ENCODE assay signal across 9 mouse cellular contexts in the genomic region with DNA sequence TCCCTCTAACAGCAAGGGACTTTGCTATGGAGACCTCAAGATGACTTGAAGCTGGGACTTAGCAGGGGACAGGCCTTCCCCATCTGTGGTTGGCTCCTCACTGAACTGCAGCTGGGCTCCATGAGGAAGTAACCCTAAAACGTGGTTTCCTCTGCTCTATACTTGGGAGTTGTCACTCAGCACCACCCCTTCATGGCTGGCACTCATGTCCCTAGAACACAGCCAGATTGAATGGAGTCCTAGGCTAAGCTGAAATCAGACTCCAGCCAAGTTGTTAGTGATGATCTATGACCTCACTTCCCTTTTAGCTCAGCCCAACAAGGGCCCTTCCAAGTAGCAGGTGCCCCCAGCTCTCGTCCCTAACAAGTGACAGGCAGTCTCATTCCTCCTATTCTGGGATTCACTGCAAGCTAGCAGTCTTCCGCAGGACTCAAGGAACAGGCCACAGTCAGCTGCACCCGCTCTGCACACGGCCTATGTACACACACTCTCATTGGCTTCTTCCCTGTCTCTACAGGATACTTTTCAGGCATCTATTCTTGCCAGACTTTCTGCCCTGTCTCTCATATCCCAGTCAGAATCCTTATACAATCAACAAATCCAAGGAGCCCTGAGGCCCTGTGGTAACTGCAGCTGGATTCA. TPM values are rescaled to one million over a fixed set of nuclear protein-coding genes. Genes with fewer than 3 reads are reported as not detected.
A peak's percentile ranks its signal among the peaks of the same experiment; 100 is the strongest.
DNase-seq lines count a peak whose midpoint lies in the region; ATAC-seq and TF ChIP-seq lines count a peak whose summit lies in the region.
"Had no signal": no experiment of that assay in that cellular context is flagged by ENCODE, and none has a peak within 500 bp of the region (broad histone marks: within the 10 kb centered on the region; RNA-seq: fewer than 3 reads in every experiment).

No protein-coding gene starts in this region.

- H3K4me3 ChIP-seq in kidney, adult 2 months (ENCODE audit: insufficient read depth, low read depth, low read length), result no peak overlapping the region
- H3K4me3 ChIP-seq in MEL (ENCODE audit: control insufficient read depth in 1 of 2, insufficient read depth in 1 of 2, low read depth in 2 of 2, low read length in 2 of 2) (no peak overlapping the region), macrophage (ENCODE audit: inconsistent target) (no peak overlapping the region)
- no peak overlapping the region for H3K4me3 ChIP-seq in heart, embryonic 13.5 days

- no peak for ATAC-seq in heart, embryonic 13.5 days (ENCODE audit: extremely low read depth, insufficient number of reproducible peaks, low FRiP score, low TSS enrichment)

- H3K9ac ChIP-seq in MEL (ENCODE audit: control insufficient read depth, low read depth, low read length, poor library complexity, severe bottlenecking), result no peak overlapping the region
- H3K9ac ChIP-seq in heart, embryonic 13.5 days, result 0 out of 2 replicates have a peak overlapping the region, but pooled peaks have one; percentile 29

- WGBS in kidney, adult 2 months, result 67% methylated on average over 5 of the region's 5 CpGs
- WGBS in heart, embryonic 13.5 days, result 46% methylated on average over 5 of the region's 5 CpGs
- 14% methylated on average over 5 of the region's 5 CpGs for WGBS in macrophage (ENCODE audit: missing documents)

- H3K27me3 ChIP-seq in kidney, adult 2 months (replicated peaks; ENCODE audit: control insufficient read depth, insufficient read depth, low read length), result no peaks in the 10 kb centered on the region
- no peaks in the 10 kb centered on the region for H3K27me3 ChIP-seq in MEL (ENCODE audit: control insufficient read depth in 1 of 2, insufficient read depth in 2 of 2, low read length in 2 of 2)
- no peaks in the 10 kb centered on the region for H3K27me3 ChIP-seq in heart, embryonic 13.5 days (replicated peaks)

- H3K79me2 ChIP-seq in MEL (ENCODE audit: control insufficient read depth, insufficient read depth, low read length, poor library complexity) (no peaks in the 10 kb centered on the region), macrophage (ENCODE audit: inconsistent target) (peaks cover 3% of the 10 kb centered on the region; the same call in 1 of the 2 replicates)

- peaks cover 18% of the 10 kb centered on the region for H3K36me3 ChIP-seq in kidney, adult 2 months (ENCODE audit: control insufficient read depth, insufficient read depth, low read length)
- H3K36me3 ChIP-seq in MEL (ENCODE audit: control insufficient read depth in 1 of 2, insufficient read depth in 2 of 2, low read length in 2 of 2) (peaks cover 0 to 15% of the 10 kb centered on the region in 2 experiments; a peak in 2 of 4 replicates), macrophage (ENCODE audit: inconsistent target) (peaks cover 28% of the 10 kb centered on the region)
- peaks cover 39% of the 10 kb centered on the region for H3K36me3 ChIP-seq in heart, embryonic 13.5 days

- no peak for TF ChIP-seq EP300 in MEL (IDR thresholded peaks at IDR 0.05; ENCODE audit: low read depth in 1 of 2, low read length in 2 of 2)

- no peak overlapping the region for H3K4me2 ChIP-seq in heart, embryonic 13.5 days

- DNase-seq in kidney, adult 2 months, result peak; percentile 18
- DNase-seq in kidney, postnatal 10 days, result no peak
- peak; percentile 83 for DNase-seq in MEL (ENCODE audit: low read depth, low spot score)
- no peak for DNase-seq in thymus, postnatal 0 days (ENCODE audit: low spot score)
- no peak for DNase-seq in thymus, postnatal 14 days
- DNase-seq in embryo, embryonic 10.5 days (ENCODE audit: low spot score), result no peak

- TF ChIP-seq RAD21 in MEL (IDR thresholded peaks at IDR 0.05; ENCODE audit: low read depth, low read length), result no peak; the same call in 1 of the 2 replicates

- no peak for TF ChIP-seq CTCF in kidney, adult 2 months (conservative IDR thresholded peaks at IDR 0.05; ENCODE audit: insufficient read depth, insufficient read length, low read depth, low read length)
- TF ChIP-seq CTCF in MEL (IDR thresholded peaks at IDR 0.05 in 2 of 3, conservative IDR thresholded peaks at IDR 0.05 in 1 of 3; ENCODE audit: control insufficient read depth in 1 of 3, insufficient read depth in 1 of 3, low read depth in 2 of 3, low read length in 3 of 3, poor library complexity in 1 of 3, severe bottlenecking in 1 of 3), result no peak

- no peak for TF ChIP-seq POLR2A in kidney, adult 2 months (IDR thresholded peaks at IDR 0.05; ENCODE audit: low read depth, low read length)
- peak in 1 of 2 experiments; percentile 66; a peak in 2 of 4 replicates for TF ChIP-seq POLR2A in MEL (IDR thresholded peaks at IDR 0.05; ENCODE audit: control insufficient read depth in 1 of 2, insufficient read depth in 1 of 2, low read depth in 1 of 2, low read length in 2 of 2, poor library complexity in 1 of 2)

- no peaks in the 10 kb centered on the region for H3K9me3 ChIP-seq in MEL (replicated peaks; ENCODE audit: insufficient read depth, low read length)
- H3K9me3 ChIP-seq in heart, embryonic 13.5 days, result no peaks in the 10 kb centered on the region

- no peak overlapping the region for H3K27ac ChIP-seq in kidney, adult 2 months (ENCODE audit: insufficient read depth, low read depth, low read length)
- H3K27ac ChIP-seq in MEL (ENCODE audit: control insufficient read depth, low read depth, low read length) (no peak overlapping the region), macrophage (peak overlapping the region; percentile 85)
- peak overlapping the region; percentile 22; the same call in 1 of the 2 replicates for H3K27ac ChIP-seq in heart, embryonic 13.5 days (replicated peaks)
- H3K27ac ChIP-seq: kidney, postnatal 0 days had no signal

- H3K4me1 ChIP-seq in kidney, adult 2 months (ENCODE audit: control insufficient read depth, insufficient read depth, low read length), result no peaks in the 10 kb centered on the region
- no peaks in the 10 kb centered on the region for H3K4me1 ChIP-seq in MEL (ENCODE audit: control insufficient read depth in 1 of 2, insufficient read depth in 2 of 2, low read length in 2 of 2)
- H3K4me1 ChIP-seq in heart, embryonic 13.5 days, result peaks cover 27% of the 10 kb centered on the region

TF ChIP-seq in MEL, 35 proteins besides CTCF, POLR2A, EP300 and RAD21:
- peak; percentile 75; the same call in 1 of the 2 replicates for TF ChIP-seq MYC (IDR thresholded peaks at IDR 0.05; ENCODE audit: low read depth, low read length)
- TF ChIP-seq POLR2AphosphoS2 (IDR thresholded peaks at IDR 0.05; ENCODE audit: low read length), result peak; percentile 81
- 0 out of 2 replicates have a peak, but pooled peaks have one; percentile 31 for TF ChIP-seq SIN3A (IDR thresholded peaks at IDR 0.05; ENCODE audit: low read length)
- no peak for TF ChIP-seq UBTF (IDR thresholded peaks at IDR 0.05; ENCODE audit: borderline replicate concordance, insufficient read depth, low read depth, low read length)
- peak; percentile 47; the same call in 1 of the 2 replicates for TF ChIP-seq MAX (IDR thresholded peaks at IDR 0.05; ENCODE audit: low read length)
- TF ChIP-seq POLR2AphosphoS5 (IDR thresholded peaks at IDR 0.05; ENCODE audit: borderline replicate concordance, low read depth, low read length), result 0 out of 2 replicates have a peak, but pooled peaks have one; percentile 19

RNA-seq across cellular contexts. Expression of a gene that starts 23.0 kb away (rescaled TPM):
- 6.3 and 8.1 TPM in 2 replicates for polyA plus RNA-seq in kidney, adult 2 months (2012; rRNA removed)
- total RNA-seq in MEL (2012; rRNA removed), result 14.1 and 16.8 TPM in 2 replicates
- 10 to 100 TPM in 1 of 2 experiments, not detected in 1; 20.3 TPM for polyA plus RNA-seq in MEL (2012; ENCODE audit: insufficient read depth in 1 of 2, insufficient read length in 2 of 2, low read depth in 1 of 2, low replicate concordance in 2 of 2, missing spikeins in 1 of 2)
- polyA plus RNA-seq in heart, embryonic 13.5 days (2015; fragmentation: Nextera tagmentation; extraction: Ambion mirVana), result 20.0 and 22.5 TPM in 2 replicates
- total RNA-seq in macrophage (2018; cell fraction: chromatin; rRNA removed), result 10 to 100 TPM in 1 of 26 experiments, 1 to 10 TPM in 25; 1.1 to 10.1 (median 3.2) TPM
- total RNA-seq in macrophage (2018; cell fraction: cytosol; rRNA removed), result 1 to 10 TPM; 2.1 to 9.7 (median 7.2) TPM
- total RNA-seq in macrophage (2018; cell fraction: nucleus; rRNA removed), result 10 to 100 TPM in 3 of 26 experiments, 1 to 10 TPM in 23; 2.3 to 11.6 (median 5.4) TPM
- 6.5 to 9.0 TPM (median 8.4 TPM) in 3 replicates for polyA plus RNA-seq in macrophage (2018)
- polyA plus RNA-seq in thymus, postnatal 0 days (2015; fragmentation: Nextera tagmentation; extraction: Ambion mirVana), result 15.7 and 17.0 TPM in 2 replicates

RNA-seq across cellular contexts. Expression of a gene that starts 23.2 kb away (rescaled TPM):
- polyA plus RNA-seq in kidney, adult 2 months (2012; rRNA removed), result 40.9 and 47.2 TPM in 2 replicates
- total RNA-seq in MEL (2012; rRNA removed), result 136 and 161 TPM in 2 replicates
- polyA plus RNA-seq in MEL (2012; ENCODE audit: insufficient read depth in 1 of 2, insufficient read length in 2 of 2, low read depth in 1 of 2, low replicate concordance in 2 of 2, missing spikeins in 1 of 2) (100 to 1,000 TPM; 213 to 835 TPM), macrophage (2018) (614 to 688 TPM (median 618 TPM) in 3 replicates)
- 90.9 and 96.3 TPM in 2 replicates for polyA plus RNA-seq in heart, embryonic 13.5 days (2015; fragmentation: Nextera tagmentation; extraction: Ambion mirVana)
- total RNA-seq in macrophage (2018; cell fraction: chromatin; rRNA removed), result 1,000 to 10,000 TPM in 9 of 26 experiments, 100 to 1,000 TPM in 17; 133 to 1,527 (median 536) TPM
- 100 to 1,000 TPM; 263 to 703 (median 483) TPM for total RNA-seq in macrophage (2018; cell fraction: cytosol; rRNA removed)
- 100 to 1,000 TPM; 172 to 865 (median 371) TPM for total RNA-seq in macrophage (2018; cell fraction: nucleus; rRNA removed)
- polyA plus RNA-seq in thymus, postnatal 0 days (2015; fragmentation: Nextera tagmentation; extraction: Ambion mirVana), result 123 and 126 TPM in 2 replicates

Comparison
In these comparisons a context has a peak if more than half of its experiments do, and no peak if none do; other contexts are left out.
1. DNase-seq: peak in kidney, adult 2 months (single experiment) and MEL (single experiment); none in kidney, postnatal 10 days (single experiment), thymus, postnatal 0 days (single experiment), thymus, postnatal 14 days (single experiment) and embryo, embryonic 10.5 days (single experiment).
2. H3K27ac ChIP-seq: peak in heart, embryonic 13.5 days (single experiment) and macrophage (single experiment); none in kidney, adult 2 months (single experiment) and MEL (single experiment).